Mouse (Mus musculus) right cerebral cortex, adult 18-20 months (tissue): ENCODE data around the gene Syvn1.

Experiments used
- DNase-seq: peaks from one replicate; pipeline ENCODE4 v3.0.0; 2022; ENCODE audit warnings: mixed read lengths

Syvn1 gene

DNA sequence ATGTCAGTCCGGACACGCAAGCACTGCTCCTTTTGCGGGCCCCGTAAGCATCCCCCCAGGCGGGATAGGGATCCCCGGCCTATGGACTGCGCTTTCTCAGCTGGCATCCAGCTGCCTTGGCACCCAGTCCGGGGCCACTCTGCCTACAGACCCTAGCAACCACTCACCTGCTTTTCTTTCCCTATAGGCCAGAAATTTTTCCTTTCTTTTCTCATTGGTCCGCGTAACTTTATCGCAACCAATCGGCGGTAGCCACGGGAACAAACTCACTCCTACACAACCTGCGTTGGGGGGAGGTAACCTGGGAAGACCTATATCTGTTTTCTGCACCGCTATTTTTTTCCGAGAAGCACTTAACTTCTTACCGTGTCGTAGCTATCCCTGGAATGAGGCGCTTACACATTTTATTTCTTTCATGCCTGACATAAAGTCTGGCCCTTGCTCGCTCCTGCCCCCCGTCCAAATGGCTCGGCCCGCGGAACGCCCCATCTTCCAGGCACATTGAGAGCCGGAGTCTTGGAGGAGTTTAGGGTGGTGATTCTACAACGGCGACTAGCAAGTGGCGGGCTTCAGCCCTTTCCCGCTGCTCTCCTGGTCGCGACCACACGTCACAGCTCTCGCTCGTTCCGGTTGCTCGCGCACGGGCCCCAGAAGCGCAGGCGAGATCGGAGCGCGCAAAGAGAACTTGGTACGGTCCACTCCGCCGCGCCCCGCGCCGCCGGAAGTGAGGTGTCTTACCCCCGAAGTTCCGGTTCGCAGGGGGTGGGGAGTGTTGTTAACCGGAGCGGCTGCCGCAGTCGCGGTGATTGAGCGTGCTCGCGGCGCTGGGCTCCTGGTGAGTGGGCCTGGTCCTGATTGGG is at the start of gene Syvn1:
Syvn1 (plus strand) TSS at position 283 of the 860 bp plus-strand sequence.
- DNase-seq: peak; percentile 95

DNA sequence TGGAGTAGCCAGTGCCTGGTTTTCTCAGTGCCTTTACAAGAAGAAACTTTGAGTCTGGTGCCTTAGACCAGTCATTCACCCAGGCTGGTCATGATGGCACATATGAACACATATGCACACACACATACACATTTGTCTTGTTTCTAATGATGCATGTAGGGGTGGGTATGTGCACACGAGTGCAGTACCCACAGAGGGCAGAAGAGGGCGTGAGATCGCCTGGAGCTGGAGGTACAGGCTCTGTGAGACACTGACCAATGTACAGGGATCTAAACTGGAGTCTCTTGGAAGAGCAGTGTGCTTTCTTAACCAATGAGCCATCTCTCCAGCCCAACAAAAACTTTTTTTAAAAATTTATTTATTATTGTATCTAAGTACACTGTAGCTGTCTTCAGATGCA is 48.2 kb upstream of the Syvn1 start:
- no peak for DNase-seq

DNA sequence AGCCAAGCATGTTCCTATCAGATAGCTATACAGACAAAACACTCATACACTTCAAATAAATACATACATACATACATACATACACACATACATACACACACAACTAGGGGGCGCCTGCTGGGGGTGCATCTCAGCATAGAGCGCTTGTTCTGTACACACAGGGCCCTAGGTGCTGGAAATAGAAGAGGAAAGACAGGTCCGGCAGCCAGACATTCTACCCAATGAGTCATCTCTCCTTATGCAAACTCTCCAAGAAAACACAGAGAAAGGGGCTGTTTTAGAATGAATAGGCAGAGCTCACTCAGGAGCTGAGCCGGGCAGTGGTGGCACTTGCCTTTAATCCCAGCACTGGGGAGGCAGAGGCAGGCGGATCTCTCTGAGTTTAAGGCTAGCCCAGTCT is 46.4 kb upstream of the Syvn1 start:
- no peak for DNase-seq

DNA sequence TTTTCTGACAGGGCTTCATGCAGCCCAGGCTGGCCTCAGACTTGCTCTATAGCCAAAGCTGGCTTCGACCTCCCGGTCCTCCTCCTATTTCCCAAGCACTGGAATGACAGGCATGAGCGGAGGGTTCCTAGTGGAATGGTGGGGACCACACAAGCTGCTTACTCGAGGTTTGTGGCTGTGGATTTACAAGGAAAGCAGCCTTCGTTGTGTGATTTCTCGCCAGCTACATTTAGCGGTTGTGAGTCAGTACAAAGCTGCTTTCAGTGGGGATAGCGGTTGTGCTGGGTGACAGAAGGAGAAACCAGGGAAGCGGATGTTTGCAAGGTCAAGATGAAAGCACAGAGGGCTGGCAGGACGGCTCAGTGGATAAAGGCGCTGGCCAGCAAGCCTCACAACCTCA is 40.8 kb upstream of the Syvn1 start:
- DNase-seq: no peak

DNA sequence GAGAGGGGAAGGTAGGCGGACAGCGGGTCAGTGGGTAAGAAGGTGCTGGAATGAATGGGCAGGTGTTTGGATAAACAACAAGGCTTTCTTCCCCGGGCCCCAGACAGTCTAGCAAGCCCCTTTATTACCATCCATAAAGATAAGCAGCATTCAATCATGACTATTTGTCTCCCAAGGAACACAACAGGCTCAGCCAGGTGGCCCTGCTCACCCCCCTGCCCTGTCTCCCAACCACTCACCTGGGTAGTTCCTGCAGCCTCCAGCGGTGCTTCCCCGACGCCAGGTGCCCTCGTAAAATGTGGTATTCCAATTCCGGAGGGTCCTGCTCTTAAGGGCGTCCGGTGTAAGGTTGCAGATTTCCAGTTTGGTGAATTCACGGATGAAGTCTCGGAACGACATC is 39.4 kb upstream of the Syvn1 start:
- DNase-seq: no peak

DNA sequence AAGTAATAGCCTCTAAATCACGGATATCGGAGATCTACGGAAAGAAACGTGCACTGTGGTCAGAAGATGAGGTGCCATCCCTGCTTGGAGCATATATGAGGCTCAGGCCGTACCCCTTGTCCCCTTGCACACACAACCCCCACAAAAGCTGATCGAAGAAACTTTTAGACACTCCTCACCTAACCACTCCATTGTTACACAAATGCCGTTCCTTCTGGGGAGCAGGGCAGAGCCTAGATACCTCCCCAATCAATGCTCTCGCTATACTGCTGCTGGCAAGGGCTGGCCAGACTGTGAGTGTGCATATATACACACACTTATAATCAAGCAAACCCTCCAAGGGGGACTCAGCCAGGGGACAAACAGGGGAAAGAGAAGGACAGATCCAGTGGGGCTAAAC is 37.2 kb upstream of the Syvn1 start:
- no peak for DNase-seq

DNA sequence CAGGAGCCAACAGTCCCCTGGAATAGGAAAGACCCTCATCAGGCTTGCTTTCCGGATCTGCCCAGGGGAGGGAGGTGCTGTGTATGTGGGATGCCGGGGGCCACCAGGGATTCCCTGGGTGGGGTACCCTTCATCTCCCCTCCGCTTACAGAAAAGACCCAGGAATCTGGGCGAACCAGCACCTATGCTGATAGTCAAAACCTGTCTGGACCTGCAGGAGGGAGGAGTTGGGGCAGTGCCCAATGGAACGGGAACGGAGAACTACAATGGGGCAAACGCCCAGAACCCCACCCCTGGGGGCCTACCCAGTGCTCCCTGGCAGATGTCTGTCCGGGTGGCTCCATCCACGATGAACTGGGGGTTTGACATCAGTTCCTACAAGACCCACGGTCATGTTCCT is 32.7 kb upstream of the Syvn1 start:
- no peak for DNase-seq

DNA sequence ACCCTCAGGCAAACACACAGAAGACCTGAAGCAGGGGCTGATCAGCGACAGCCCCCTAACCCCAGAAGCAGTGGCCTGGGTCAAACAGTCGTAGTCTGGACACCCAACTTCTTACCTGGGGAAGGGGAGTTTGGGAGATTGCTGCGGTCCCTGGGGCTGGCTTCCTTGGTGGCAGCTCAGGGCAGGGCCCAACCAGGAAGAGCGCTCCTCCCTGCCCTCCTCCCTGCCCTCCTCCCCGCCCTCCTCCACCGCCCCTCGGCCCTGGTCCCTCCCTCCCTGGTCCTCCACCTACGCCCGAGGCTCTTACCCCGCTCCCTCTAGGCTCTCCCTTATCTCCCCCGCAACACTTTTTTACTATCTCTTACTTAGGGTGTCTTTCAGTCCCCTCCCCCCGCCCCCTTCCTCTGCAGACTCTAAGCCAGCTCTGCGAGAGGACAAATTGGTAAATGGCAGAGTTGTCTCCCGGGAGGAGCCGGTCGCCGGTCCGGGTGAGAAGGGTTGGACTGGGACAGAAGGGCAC is 31.3 kb upstream of the Syvn1 start:
- peak; percentile 4 for DNase-seq

DNA sequence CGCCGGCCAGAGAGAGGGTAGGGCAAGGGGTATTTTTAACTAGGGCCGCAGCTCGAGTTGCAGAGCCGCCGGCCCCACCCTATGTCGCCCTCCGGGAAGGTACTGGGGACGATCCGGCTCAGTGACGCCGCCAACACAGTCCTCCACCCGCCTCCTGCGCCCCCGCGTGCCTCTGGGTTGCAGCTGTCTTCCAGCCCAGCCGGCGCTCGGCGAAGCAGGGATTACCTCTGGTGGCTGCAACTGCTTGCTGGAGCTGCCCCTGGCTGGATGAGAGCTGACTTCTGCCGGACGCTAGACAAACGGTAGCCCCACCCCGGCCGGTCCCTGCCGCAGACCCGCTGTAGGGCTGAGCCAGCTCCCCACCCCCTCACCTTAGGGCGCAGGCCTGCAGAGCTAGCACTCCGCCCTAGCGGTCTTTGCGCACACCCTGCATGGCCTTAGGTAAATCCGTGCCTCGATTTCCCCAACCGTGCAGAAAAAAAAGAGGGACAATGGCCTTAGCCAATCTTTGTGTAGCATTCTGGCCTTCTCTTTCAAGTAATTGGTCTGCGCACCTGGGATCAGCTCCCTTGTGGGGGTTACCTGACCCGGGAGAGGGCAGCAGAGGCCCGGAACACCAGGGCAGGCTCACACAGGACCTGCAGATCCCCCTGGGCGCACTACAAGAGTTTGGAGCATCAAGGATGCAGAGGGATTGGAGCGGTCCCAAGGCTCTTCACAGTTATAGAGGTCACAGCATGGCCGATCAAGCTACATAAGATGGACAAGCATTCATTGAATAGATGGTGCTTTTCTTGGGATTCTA is 30.7 kb upstream of the Syvn1 start, which contains the start of gene Capn1:
Capn1 (minus strand) TSS at position 387 of the 805 bp plus-strand sequence.
- peak; percentile 80 for DNase-seq

DNA sequence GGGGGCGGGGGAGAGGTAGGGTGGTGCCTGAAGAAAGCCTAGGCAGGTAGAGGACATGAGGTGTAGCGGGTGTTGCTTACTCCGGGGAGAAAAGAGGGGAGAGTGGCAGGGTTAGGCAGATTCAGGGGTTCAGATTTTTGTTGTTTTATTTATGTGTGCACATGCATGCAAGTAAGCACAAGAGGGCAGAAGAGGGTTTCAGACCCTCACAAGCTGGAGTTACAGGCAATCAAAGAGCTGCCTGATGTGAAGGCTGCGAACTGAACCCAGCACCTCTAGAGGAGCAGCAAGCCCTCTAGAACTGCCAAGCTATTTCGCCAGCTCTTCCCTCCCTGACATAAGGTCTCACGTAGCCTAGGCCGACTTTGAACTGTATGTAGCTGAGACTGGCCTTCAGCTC is 29.8 kb upstream of the Syvn1 start:
- DNase-seq: no peak

DNA sequence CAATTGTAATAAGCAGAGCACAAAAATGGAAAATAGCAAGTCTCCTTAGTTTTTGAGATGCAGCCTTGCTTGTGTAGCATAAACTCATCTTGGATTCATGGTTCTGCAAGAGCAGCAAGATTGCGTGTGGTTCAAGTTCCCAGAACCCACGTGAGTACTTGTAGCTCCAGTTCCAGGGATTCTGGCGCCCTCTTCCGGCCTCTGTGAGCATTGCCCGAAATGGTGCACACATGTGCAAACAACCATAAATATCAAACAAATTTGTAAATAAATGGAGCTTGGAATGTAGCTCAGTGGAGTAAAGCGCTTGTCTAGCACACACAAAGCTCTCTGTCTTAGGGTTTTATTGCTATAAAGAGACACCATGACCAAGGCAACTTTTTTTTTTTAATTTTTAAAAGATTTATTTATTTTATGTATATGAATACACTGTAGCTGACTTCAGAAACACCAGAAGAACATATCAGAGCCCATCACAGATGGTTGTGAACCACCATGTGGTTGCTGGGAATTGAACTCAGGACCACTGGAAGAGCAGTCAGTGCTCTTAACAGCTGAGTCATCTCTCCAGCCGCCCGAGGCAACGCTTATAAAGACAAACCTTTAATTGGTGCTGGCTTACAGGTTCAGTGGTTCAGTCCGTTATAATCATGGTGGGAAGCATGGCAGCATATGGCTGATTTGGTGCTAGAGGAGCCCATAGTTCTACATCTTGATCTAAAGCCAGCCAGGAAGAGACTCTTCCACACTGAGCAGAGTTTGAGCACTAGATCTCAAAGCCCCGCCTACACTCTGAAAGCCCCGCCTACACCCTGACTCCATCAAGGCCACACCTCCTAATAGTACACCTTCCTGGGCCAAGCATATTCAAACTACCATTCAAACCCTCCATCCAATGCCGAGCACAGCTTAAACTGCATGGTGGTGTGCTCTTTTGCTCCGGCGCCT is 28.0 kb upstream of the Syvn1 start:
- peak; percentile 84 for DNase-seq

DNA sequence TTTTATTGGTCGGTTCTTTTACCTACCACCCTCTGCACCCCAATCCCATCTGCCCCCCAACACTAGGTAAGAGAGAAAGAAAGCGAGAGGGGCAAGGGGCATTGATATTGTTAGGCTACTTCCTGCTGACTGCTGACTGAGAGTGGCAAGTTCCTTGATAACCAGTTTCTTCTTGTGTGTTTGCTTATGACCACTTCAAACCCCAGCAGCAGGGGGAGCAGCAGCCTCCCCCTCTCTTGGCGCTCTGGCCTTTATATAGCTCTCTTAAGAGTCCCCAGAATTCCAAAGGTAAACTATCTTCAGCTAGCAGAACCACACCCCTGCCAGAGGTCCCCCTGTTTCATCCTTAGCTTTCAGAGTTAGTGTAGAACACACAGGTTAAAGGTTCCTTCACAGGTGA is 26.1 kb upstream of the Syvn1 start:
- no peak for DNase-seq

DNA sequence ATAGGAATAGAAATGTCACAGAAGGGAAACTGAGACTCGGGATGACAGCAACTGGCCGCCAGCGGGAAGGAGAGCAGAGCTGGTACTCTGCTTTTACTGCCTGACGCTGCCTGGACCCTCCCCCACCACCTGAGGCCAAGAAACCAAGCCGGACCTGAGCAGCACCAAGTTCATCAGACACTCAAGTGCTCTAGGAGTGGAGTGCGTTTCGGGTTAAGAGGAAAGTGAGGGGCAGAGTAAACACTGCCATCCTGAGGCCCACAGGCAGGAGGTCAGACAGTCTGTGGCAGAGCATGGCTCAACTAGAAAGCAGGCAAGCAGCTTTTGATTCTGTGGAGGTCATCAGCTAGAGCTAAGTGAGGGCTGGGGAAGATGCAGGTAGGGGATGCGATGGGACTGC is 23.3 kb upstream of the Syvn1 start:
- DNase-seq: no peak

DNA sequence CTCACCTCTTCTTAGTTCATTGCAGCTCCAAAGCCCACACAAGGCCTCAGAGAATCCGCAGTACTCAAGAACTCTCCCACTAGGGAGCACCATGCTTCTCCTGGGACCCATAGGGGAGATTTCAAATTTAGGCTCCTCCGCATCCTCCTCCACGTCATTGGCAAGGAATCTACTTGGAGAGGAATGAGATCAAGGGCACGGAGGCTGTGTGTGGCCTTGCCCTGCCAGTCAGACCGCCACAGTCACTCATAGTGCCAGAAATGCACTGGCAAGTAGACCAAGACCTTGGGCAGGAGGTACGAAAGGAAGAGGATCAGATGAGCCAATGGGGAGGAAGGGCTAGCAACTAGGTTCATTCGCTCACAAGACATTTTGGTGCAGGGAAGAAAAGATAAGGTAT is 22.4 kb upstream of the Syvn1 start:
- no peak for DNase-seq

DNA sequence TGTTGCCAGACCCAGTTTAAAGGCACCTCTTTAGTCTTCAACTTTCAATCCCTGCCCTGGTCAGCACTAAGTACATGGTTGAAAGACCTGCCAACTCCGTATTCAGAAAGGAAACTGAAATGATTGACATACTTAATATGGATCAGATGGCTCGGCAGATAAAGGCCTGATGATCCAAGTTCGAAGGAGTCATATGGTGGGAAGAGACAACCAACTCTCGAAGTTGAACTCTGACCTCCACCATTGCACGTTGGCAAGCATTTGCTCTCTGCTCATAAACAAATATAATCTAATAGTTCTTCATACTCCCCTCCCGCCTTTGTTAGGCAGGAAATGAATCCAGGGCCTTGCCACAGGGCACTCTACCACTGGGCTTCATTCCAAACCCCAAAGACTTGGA is 17.4 kb upstream of the Syvn1 start:
- DNase-seq: no peak

DNA sequence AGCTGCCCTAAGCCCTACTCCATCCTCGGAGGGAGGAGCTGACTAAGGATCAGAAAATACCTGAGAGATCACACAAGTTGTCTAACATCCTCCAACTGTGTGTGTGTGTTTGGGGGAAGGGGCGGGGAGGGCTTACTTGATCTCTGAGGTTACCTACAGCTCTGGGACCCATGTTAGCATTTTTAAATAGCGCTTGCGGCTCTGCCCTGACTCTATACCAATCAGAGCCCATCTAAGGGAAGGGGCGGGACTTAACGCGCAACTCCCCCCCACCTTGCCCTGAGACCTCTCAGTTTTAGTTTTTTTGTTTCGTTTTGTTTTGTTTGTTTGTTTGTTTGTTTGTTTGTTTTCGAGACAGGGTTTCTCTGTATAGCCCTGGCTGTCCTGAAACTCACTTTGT is 16.9 kb upstream of the Syvn1 start:
- DNase-seq: no peak

DNA sequence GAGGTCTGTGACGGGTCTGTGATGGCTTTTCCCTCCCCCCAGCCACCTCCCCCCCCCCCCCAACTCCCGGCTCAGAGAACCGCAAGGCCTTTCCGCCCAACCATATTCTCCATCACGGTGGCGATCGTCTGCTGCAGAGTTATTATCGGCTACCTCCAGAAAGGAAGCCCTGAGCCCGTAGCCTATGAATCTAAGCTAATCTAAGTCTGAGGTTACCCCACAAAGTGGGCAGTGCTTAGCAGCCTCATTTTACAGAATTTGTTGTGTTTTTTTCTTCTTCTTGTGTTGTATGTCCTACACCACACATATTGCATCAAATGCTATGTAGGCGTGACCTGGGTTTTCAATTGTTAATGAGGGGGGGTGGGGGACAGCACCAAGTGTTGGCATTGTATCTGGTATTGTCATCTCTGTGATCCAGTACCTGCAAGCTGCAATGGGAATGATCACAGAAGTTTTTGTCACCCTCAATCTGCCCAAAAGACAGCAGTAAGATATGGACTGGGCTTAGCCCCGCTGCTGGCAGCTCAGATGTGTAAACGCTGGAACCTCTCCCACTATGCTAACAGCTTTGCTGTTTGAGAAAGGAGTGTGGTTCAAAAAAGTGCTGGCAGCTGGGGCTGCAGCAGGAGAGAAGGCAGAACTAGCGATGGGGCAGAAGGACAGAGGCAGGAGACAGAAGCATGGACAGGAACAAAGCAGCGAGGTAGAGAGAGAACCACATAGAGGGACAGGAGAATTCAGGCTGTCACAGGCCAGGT is 15.7 kb upstream of the Syvn1 start:
- DNase-seq: no peak

DNA sequence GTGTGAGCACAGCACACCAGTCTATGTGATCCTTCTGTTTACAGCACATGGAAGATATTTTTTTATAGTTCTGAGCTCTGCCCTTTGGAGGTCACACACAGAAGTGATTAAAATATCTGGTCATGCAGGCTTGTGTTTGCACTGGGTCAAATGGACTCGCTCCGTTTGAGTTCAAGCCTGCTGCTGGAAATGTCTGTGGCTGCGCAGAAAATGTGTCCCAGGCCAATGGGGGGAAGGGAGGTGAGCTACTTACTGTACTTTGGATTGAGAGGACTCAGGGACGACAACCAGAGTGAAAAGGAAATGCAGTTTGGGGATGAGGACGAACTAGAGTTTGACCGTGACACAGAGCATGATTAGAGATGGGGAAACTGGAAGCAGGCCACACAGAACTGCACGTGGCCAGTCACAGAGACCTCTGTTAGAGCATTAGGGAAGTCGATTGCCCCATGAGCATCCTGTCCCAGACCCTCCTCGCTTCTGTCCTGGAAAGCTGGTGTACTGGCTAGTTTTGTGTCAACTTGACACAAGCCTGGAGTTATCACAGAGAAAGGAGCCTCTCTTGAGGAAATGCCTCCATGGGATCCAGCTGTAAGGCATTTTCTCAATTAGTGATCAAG is 10.3 kb upstream of the Syvn1 start:
- DNase-seq: no peak

DNA sequence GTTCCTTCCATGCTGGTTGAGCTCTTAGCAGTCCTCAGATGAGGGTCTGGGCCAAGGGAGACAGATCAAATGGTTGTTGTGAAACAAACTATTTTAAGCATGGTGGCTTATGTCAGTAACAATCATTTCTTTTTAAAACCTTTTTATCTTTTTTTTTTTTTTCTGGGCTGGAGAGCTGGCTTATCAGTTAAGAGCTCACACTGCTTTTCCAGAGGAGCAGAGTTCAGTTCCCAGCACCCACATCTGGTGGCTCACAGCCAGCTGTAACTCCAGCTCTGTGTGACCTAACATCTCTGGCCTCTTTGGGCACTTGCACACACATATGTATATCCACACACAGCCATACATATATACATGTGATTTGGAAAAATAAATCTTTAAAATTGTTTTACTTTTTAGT is 8.7 kb upstream of the Syvn1 start:
- DNase-seq: no peak

DNA sequence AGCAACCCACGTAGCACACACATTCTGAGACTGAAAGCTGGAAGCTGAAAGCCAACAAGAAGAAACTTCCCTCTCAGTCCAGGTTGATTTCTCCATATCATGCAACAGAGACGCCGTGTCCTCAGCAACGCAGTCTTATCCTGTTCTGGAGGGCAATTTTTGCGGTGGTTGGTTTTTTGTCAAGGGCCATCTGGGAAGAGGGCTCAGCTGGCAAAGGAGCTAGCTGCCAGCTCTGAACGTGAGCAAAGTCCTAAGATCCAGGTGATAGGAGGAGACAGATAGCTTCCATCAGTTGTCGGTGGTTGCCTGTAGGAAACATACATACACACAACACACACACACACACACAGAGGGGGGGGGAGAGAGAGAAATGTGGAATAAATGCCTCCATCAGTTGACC is 8.1 kb upstream of the Syvn1 start:
- DNase-seq: no peak

DNA sequence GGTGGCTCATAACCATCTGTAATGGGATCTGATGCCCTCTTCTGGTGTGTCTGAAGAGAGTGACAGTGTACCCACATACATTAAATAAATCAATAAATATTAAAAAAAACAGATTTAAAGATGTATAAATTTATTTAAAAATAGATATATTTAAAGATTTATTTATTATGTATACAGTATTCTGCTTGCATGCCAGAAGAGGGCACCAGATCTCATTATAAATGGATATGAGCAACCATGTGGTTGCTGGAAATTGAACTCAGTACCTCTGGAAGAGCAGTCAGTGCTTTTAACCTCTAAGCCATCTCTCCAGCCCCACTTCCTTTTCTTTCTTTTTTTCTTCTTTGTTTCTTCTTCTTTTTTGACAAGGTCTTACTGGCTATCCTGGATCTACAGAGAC is 6.4 kb upstream of the Syvn1 start:
- DNase-seq: no peak

DNA sequence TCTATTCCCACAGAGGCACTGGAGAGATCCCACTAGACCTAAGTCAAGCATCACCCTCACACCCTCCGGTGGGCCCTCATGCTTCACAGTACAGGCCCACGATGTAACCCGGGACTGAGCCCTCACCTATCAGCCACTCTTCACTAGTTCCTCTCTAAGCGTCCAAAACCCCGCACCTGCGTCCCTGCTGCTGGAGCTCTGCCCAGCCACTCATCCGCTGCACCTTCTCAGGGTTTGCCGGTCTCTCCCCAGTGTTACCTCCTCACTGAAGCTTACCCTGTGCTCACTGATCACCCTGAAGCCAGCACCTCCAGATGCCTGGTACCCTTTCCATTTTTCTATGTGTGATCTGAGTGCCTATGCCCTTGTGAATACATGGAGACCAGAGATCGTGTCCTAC is 4.1 kb upstream of the Syvn1 start:
- DNase-seq: no peak
